Mouse (Mus musculus) spleen, adult 18-20 months (tissue): ENCODE measurements around the gene Nfe2.

Source experiments
- DNase-seq, 2 experiments: peaks; one replicate each; pipeline ENCODE4 v3.0.0; 2022; ENCODE audit warnings: mixed read lengths in 2 of 2

The Nfe2 gene

DNA sequence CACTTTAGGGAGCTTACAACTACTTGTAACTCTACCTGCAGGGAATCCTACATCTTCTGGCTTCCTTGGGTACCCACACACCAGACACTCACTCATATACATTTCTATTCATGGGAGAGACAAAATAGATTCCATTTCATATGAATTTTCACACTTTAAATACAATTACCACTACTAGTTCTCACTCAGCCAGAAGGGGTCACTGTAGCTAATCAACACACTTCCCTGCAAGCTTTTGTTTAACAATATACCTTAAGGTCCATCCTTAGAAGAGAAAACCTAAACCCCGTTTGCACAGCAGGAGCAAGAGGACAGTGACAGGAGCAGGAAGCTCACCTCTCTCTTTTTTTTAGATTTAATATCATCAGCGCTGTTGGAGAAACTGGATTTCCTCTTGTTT lies 53.0 kb downstream of the Nfe2 start:
- no peak for DNase-seq

DNA sequence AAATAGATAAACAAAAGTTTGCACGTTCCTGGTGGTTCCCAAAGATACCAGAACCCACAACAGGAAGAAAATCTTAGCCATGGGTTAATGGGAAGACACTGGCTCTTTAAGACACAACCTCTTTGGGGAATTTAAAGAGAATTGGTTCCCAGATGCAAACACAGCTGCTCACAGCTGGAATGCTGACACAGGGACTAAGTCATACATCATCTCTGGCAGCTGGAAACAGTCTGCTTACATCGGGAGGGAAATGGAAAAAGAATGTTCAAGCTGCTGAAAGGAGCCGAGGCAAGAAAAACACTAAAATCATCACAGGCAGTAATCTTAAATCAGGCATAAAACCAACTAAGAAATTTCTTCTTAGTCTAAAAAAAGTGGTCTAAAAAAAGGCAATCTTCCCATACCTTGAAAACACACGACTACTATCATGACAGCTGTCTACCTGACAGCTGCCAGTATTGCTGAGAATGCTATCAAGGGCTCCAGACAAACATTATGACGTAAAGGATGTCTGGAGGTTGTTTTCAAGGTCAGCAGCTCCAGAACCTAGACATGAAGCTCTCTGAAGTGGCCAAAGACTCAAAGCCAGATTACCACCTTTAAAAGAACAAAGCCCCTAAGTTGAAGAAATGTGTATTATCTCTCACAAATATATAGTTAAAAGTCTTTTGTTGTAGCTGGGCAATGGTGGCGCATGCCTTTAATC lies 56.0 kb downstream of the Nfe2 start:
- DNase-seq, result no peak
